Mouse (Mus musculus): Measurements from ENCODE around the gene Sertad1.

DNA sequence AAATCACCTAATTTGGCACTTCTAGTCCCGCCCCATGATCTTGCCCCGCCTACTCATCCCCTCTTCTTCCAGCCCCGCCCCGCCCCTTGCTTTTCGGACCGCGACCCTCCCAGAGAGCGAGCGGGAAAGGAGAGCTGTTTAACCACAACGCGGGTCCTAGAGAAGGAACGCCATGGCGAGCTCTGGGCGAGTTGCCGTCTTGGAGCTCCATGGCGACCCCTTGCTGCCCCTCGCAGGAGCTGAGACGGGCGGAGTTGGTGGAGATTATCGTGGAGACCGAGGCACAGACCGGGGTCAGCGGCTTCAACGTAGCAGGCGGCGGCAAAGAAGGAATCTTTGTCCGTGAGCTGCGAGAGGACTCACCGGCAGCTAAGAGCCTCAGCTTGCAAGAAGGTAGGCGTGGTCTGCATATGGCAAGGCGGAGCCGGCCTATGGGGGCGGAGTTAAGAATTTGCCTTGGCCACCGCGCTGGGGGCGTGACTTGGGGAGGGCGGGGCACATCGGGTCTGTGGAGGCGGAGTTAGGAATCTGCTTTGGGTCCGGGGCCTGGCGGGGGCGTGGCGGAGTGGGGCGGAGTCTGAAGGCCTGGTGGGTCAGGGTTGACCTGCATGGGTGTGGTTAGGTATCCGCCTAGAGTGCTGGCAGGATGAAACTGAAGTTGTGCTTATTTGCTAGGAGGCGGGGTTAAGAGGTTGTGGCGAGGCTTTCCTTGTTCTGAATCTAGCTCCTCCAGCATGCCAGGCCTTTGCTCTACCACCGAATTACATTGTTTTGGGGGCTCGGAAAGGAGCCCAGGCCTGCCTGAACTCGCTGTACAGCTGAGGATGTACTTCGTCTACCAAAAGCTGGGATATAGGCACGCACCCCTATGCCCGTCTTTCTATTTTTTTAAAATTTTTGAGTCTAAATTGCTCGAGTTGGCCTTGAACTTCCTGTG is 21.3 kb downstream of the Sertad1 start:
- TF ChIP-seq POLR2A (IDR thresholded peaks at IDR 0.05; ENCODE audit: insufficient read depth, low read depth, low read length) = peak; percentile 92
- TF ChIP-seq CTCF (IDR thresholded peaks at IDR 0.05) = peak; percentile 32
- no peak for TF ChIP-seq EP300 (IDR thresholded peaks at IDR 0.05; ENCODE audit: insufficient read depth, low read depth, low read length)
